Mouse (Mus musculus) CD4-positive helper T cell, adult 2 months (primary cell): Measurements from ENCODE around the gene Fam131b.

Source experiments
- DNase-seq: peaks from one replicate; pipeline ENCODE4 v3.0.0-alpha.2; 2012; ENCODE audit warnings: low read depth, missing footprints, low spot score

Fam131b gene

DNA sequence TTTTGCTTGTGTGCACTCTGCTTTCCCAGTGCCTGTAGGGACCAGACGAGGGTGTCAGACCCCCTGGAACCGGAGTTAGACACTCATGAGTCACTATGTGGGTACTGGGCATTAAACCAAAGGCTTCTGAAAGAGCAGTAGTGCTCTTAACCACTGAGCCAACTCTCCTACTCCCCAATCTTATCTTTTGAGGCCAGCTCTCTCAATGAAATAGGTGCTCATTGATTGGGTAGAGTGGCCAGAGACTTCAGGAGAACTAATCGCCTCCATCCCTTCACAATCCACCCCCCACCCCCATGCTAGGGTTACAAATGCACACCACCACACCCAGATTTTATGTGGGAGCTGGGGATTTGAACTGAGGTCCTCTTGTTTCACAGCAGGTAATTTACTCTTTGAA lies 4.3 kb upstream of the Fam131b start:
- no peak for DNase-seq

DNA sequence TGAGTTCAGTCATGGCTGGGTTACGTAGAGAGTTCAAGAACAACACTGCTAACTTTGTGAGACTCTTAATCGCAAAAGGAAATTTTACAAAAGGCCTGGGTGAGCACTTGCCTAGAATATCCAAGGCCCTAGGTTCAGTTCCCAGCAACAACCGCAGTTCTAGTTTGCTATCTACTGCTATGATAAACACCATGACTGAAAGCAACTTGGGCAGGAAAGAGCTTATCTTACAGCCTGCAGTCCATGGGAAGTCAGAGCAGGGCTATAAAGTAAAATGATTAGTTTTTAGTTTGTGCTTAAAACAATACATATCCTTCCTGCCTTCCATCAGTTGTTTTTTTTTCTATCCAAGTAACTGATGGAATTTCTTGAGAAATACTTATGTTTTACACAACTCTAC lies 2.1 kb upstream of the Fam131b start:
- DNase-seq = no peak

DNA sequence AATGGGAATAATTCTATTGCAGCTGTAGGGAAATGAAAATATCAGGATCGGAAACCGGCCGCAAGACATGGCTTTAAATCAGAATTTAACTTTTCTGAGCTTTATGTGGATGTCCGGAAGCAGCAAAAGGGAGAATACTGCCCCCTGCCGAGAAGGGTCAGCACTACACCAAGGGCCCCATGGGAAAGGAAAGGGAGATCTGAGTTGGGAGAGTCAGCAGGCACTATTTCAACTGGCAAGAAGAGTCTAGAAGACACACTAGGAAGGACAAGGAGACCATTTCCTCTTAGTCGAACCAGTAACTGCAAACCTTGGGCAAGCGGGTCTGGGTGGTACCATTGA lies 796 bp upstream of the Fam131b start:
- DNase-seq = peak; percentile 74

DNA sequence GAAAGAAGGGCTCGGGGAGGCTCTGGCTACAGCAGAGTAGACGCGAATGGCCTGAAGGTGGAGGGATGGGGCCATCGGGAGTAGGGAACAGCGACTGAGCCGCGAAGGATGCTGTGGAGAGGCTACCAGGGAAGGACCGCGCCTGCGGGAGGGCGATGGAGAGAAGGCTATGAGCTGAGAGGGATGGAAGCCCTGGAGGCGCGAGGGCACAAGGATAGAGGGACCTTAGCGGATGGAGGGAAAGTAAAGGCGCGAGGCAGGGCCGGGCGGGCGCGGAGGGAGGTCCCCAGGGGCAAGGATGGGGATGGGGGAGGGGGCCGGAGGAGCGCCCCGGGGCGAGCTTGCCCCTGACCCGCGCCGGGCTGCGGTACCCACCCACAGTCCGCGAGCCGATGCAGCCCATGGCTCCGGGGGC lies 369 bp downstream of the Fam131b start:
- DNase-seq = no peak

GRCm38 (mm10) chr6:42323371-42324066 lies 924 bp downstream of the Fam131b start:
- DNase-seq = no peak

DNA sequence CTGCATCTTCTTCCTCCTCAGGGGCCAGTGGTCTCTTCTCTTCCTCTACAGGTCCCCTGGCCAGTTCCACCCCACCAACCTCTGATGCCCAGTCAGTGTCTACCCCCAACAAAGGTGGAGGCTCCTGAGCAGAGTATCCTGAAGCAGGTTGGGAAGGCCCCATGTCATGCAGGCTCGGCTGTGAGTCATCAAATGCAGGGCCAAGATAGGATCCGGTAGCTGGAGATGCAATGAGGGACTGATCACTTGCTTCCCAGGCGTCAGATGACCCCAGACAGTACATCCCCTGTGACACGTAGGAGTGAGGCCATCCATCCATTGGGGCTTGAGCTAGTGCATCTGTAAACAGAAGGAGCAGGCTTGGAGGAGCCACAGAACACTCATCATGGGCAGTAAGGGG lies 6.2 kb downstream of the Fam131b start:
- DNase-seq = no peak

- DNase-seq = no peak
Observed at GRCm38 (mm10) chr6:42310427-42311053, 13.9 kb downstream of the Fam131b start.

GRCm38 (mm10) chr6:42309816-42310378 lies 14.5 kb downstream of the Fam131b start:
- DNase-seq = no peak

- DNase-seq = no peak
Observed at GRCm38 (mm10) chr6:42299362-42299761, 25.1 kb downstream of the Fam131b start.

GRCm38 (mm10) chr6:42295549-42296094 lies 28.8 kb downstream of the Fam131b start:
- DNase-seq = no peak

- DNase-seq = no peak
Observed at GRCm38 (mm10) chr6:42293327-42293726, 31.1 kb downstream of the Fam131b start.

DNA sequence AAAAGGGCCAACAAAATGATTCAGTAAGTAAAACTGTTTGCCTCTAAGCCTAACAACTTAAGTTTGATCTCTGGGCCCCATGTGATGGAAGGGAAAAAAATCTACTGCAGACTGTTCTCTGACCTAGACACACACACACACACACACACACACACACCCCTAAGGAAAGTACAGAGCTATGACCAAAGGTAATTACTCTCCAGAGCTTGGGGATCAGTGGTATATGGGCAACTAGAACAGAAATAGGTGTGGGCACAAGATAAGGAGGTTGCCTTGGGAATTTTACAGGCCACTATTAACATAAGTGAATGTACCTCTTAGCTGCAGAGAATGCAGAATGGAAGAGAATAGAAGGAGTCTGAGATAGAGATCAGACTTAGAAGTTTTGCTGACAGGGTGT lies 36.9 kb downstream of the Fam131b start:
- no peak for DNase-seq

DNA sequence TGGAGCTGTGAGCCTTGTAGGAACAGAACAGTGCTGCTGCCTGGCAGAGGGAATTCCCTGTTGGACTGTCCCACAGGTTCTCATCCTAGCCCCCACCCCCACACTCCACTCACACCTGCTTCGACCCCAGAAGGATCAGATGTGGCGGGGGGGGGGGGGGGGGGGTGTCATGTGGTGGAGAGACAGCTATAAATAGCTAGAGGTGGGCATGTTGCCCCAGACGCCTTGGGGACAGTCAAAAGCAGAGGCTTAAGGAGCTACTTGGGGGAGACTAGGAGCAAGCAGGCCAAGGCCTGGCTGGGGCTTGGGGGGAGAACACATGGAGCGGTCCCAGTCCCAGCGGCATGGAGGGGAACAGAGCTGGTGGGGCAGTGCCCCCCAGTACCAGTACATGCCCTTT lies 38.0 kb downstream of the Fam131b start, which contains the start of gene Clcn1:
Clcn1 (plus strand) TSS at position 238 of the 400 bp plus-strand sequence.
- no peak for DNase-seq

GRCm38 (mm10) chr6:42282865-42283528 lies 41.4 kb downstream of the Fam131b start:
- DNase-seq = no peak

- no peak for DNase-seq
Observed at GRCm38 (mm10) chr6:42276151-42276550, 48.3 kb downstream of the Fam131b start.

DNA sequence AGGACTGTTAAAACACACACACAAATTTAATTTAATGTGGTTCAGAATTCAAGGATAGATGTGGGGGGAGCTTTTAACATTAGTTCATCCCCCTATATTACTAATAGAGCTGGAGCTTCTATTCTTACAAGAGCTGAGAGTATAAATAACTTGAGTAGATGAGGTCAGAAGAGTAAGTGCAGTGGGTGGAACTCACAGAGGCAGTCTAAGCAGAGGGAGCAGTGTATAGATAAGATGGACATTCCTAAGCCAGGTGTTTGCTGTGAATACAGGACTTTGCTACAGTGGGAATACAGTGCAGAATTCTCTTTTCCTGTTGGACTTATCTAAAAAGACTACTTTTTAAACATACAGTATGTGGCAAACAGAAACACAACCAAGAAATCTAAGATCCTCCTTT lies 53.6 kb downstream of the Fam131b start:
- no peak for DNase-seq

DNA sequence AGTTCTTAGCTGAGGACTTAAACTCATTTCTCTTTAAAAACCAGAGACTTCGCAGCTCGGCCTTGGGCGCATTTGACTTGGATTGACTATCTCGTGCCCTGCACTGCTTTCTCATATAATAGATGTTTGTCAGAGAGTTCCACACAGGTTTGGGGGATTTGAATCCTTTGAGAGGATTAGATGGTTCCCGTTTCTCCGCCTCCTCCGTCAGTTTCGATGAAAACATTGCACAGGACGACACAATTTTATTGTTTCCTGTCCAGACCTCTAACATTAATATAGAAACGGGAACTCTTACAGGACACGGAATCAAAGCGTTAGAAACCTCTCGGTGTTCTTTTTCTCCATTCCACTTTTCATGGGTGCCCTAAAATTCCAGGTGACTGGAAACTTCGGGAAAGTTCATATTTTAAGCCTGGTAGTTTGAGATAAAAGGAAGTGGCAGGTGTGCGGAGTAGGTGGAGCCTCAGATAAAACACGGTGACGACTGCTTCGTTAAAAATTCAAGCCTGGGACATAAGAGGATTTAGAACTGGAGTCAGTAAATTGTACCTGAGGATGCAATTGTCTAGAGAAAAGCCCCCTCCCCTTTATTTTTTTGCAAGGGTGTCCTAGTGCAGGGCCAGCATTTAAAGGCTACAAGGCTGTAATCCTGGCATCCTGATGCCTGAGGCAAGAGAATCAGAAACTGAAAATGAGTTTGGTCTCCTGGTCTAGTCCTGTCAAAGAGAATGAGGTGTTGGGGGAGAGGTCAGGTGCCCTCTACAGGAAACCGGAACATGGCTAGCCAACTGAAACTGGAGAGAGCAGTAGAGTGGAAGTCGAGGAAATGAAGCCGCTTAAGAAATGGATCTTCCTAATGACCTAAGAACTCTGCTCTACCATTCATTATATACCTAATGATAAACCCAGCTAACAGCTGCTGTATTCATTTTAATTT lies 58.8 kb downstream of the Fam131b start:
- DNase-seq = peak; percentile 57
